Mouse (Mus musculus): ENCODE results near the gene Cox17.
A peak's percentile ranks its signal among the peaks of the same experiment; 100 is the strongest.

Gene Cox17

GRCm38 (mm10) chr16:38373439-38373838 is 26.6 kb downstream of the Cox17 start:
- DNase-seq: no peak

GRCm38 (mm10) chr16:38373941-38374340 is 27.1 kb downstream of the Cox17 start:
- no peak for DNase-seq

- no peak for DNase-seq
Measured at GRCm38 (mm10) chr16:38374379-38375140, 27.8 kb downstream of the Cox17 start.

GRCm38 (mm10) chr16:38375182-38375581 is 28.4 kb downstream of the Cox17 start:
- no peak for DNase-seq

- peak; percentile 68 for DNase-seq
Measured at GRCm38 (mm10) chr16:38376163-38376840, 29.5 kb downstream of the Cox17 start.

- DNase-seq: no peak
Measured at GRCm38 (mm10) chr16:38376841-38377249, 30.1 kb downstream of the Cox17 start.

GRCm38 (mm10) chr16:38377546-38377945 is 30.8 kb downstream of the Cox17 start:
- DNase-seq: no peak

- no peak for DNase-seq
Measured at GRCm38 (mm10) chr16:38378591-38378990, 31.8 kb downstream of the Cox17 start.

GRCm38 (mm10) chr16:38379088-38379487 is 32.3 kb downstream of the Cox17 start:
- DNase-seq: no peak

- no peak for DNase-seq
Measured at GRCm38 (mm10) chr16:38379493-38379892, 32.7 kb downstream of the Cox17 start.

GRCm38 (mm10) chr16:38379926-38380325 is 33.1 kb downstream of the Cox17 start:
- no peak for DNase-seq

- DNase-seq: no peak
Measured at GRCm38 (mm10) chr16:38383683-38384082, 36.9 kb downstream of the Cox17 start.

GRCm38 (mm10) chr16:38385184-38385634 is 38.4 kb downstream of the Cox17 start:
- DNase-seq: no peak

- no peak for DNase-seq
Measured at GRCm38 (mm10) chr16:38385700-38386099, 38.9 kb downstream of the Cox17 start.

GRCm38 (mm10) chr16:38387389-38387788 is 40.6 kb downstream of the Cox17 start:
- DNase-seq: no peak

GRCm38 (mm10) chr16:38388757-38389156 is 42.0 kb downstream of the Cox17 start:
- no peak for DNase-seq

- no peak for DNase-seq
Measured at GRCm38 (mm10) chr16:38389284-38389893, 42.6 kb downstream of the Cox17 start.

- DNase-seq: no peak
Measured at GRCm38 (mm10) chr16:38390322-38390721, 43.5 kb downstream of the Cox17 start.

GRCm38 (mm10) chr16:38392126-38392894 is 45.5 kb downstream of the Cox17 start:
- no peak for DNase-seq

GRCm38 (mm10) chr16:38394191-38394618 is 47.4 kb downstream of the Cox17 start:
- no peak for DNase-seq

GRCm38 (mm10) chr16:38395060-38395730 is 48.4 kb downstream of the Cox17 start:
- no peak for DNase-seq

- no peak for DNase-seq
Measured at GRCm38 (mm10) chr16:38396155-38396554, 49.4 kb downstream of the Cox17 start.
